Mouse (Mus musculus) cerebellum, adult 9-10 months (tissue): ENCODE results near the gene Pmp22.

Experiments used
- DNase-seq: peaks from one replicate; pipeline ENCODE4 v3.0.0; 2022

Pmp22 gene

GRCm38 (mm10) chr11:63128784-63129183 is at the start of gene Pmp22:
TSS of gene Pmp22 (plus strand) at chr11:63128982.
- no peak for DNase-seq

GRCm38 (mm10) chr11:63084536-63084935 is 44.2 kb upstream of the Pmp22 start:
- no peak for DNase-seq

GRCm38 (mm10) chr11:63088672-63089071 is 40.1 kb upstream of the Pmp22 start:
- DNase-seq, result no peak

GRCm38 (mm10) chr11:63090210-63090609 is 38.6 kb upstream of the Pmp22 start:
- no peak for DNase-seq

DNA sequence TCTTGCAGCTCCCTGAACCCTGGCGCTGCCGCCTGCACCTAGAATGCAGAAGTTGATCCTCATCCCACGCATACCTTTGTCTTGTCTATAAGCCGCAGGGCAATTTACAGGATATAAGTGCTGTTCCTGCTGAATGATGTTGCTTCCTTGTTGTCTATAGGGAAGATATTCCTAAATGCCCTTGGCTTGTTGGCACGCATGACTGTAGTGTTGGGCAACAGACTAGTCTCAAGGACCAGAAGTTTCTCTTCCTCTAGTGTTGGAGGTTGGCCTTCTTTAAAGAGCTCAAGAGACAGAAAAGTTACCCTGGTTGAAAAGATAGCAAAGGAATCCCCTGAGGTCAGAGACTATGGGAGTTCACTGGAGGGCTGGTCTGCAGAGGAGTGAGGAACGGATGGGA is 37.8 kb upstream of the Pmp22 start:
- no peak for DNase-seq

DNA sequence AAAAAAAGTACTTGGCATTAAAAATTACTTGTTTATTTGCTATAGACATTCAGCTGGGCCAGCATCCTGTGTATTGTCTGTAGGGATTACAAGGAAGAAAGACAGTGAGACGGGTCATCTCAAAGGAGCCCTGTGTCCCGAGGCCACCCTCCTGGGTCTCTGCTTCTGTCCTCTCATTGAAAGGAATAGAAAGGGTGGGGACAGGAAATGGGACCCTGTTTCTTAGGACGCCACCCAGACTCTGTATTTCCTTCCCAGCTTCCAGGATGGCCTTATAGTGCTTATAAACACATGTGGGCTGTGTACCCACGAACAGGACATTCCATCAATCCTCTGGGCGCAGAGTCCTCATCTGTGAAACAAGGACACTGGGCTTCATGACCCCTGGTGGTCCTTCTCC is 36.5 kb upstream of the Pmp22 start:
- no peak for DNase-seq

- DNase-seq, result no peak
Observed at GRCm38 (mm10) chr11:63093601-63094000, 35.2 kb upstream of the Pmp22 start.

DNA sequence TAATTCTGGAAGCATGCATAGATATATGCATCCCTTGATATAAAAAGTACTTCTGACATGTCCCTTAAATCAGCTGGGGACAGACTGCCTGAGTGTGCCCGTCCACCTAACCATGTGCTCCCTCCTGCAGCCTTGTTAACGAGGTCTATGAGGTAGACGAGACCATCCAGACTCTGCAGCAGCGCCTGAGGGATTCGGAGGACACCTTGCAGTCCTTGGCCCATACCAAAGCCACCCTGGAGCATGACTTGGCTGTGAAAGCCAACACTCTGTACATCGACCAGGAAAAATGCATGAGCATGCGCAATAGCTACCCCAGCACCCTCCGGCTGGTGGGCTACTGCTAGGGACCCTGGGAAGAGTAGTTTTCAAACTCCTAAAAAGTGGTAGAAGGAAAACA is 34.3 kb upstream of the Pmp22 start:
- no peak for DNase-seq

GRCm38 (mm10) chr11:63098016-63098415 is 30.8 kb upstream of the Pmp22 start:
- no peak for DNase-seq

- DNase-seq, result no peak
Observed at GRCm38 (mm10) chr11:63099390-63099789, 29.4 kb upstream of the Pmp22 start.

DNA sequence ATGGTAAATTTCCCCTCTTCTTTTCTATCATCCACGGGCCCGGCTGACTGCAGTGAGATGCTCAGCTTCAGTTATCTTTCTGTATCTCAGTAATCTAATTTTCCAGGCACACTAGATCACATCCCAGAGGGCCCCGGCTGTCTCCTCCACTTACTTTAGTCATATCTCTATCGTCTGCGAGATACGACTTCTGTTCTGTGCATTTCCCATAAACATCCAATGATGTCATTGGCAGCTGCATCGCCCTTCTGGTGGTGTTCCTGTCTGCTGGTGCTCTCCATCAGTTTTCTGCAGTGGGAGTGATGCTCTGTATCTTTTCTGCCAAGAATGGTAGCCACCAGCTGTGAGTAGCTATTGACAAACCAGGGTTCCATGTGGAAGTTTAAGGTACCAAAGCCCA is 25.5 kb upstream of the Pmp22 start:
- DNase-seq, result no peak

- DNase-seq, result no peak
Observed at GRCm38 (mm10) chr11:63104026-63104425, 24.8 kb upstream of the Pmp22 start.

DNA sequence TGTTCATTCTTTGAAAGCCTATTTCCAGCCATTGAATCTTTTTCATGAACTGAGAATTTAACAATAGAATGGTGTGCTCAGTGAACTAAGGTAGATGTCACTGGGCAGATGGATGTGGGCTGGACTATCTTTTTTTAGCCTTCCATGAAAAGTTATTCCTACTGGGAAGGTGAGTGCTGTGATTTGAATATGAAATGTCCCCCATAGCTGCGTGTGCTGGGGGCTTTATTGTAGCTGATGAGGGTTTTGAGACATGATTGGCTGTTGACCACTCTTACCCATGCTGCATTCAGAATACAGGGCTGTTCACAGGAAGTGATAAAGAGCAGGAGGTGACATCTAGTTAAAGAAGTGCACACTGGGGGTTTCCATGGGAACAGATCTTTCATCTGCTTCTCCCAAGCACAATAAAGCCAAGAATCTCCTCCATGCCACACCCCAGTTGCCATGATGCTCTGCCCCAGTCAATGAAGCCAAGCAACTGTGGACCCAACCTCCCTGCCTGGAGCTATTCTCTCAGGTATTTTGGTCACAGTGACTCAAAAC is 19.5 kb upstream of the Pmp22 start:
- no peak for DNase-seq

DNA sequence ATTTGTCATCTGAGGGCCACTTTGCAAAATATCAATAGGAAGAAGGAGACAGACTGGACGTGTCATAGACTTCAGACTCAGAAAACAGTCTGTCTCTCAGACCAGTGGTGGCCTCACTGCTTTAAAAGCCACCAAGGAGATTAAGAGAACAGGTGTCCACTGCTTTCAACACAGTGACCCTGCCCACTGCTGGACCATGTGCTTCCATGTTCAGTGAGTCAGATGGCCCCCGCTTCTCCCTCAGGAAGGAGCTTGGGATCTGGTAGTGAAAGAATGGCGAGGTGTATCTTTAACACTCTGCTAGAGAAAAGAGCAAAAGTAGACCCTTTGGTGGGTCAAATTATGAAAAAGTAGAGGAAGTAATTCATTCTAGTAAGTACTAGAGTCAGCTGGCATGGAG is 18.5 kb upstream of the Pmp22 start:
- no peak for DNase-seq

DNA sequence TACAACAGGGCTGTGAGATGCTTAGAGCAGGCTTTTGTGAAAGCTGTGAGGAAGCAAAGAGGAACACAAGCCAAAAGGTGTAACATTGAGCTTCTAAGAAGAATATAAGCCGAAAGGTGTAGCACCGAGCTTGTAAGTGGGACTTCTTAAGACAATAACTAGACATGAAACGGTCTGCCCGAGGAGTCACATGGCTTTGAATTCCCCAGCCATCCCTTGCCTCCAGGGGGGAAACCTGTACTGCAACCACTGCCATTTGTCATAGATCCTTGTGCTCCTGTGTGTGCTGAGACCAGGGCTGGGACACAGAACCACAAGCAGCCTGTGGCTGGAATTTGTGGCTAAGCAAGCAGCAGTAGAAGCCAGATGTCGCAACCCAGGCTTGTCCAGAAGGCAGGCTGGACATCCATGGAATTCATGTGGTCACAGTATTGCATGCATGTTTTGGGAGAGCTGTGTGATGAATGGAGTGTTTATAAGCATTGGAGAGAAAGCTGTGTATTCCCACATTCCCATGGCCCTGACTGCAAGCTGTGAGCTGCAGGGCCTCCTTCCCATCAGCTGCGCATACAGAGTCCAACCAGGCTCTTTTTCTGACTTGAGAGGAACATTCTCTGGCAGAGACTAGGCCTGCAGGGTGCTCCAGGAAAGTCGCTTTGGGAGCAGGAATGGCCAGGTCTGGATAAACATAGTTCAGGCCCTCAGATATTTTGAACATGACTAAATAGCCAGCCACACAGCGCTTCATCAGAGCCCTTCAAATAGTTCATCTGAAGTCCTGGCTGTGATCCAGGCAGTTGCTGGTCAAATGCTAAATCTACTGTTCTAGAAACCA is 13.8 kb upstream of the Pmp22 start:
- no peak for DNase-seq

DNA sequence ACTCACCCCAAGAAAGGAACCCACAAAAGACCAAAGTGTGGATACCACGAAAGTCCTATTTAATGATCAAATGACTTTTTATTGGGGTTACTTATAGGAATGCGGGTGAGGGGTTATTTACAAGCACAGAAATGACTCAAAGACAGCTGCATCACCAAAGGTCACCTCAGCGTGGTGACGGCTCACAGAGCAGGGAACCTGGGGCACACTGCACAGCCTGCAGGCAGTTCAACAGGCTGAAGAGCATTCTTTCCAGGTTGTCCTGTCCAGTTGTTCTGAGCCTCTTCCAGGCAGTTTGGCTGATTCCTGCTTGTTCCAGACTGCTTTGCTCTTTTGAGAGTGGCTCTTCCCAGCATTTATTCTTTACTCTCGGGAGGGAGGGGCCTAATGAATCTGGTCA is 12.1 kb upstream of the Pmp22 start:
- DNase-seq, result no peak

DNA sequence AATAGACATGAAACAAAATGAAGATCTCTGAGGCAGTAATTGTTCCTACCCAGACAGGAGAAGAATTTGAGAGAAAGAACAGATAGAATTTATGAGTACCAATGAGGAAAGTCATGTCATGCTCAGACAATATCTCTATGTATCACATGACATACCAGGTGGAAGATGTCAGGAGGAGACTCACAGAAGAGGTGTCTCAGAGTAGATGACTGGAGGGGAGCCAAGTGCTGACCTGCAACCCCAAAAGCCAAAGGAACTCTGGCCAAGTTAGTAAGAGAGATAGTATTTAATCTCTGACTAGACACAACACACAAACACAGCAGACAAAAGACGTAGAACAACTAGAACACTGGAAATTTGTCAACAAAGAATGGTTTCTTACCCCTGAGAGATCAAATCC is 11.5 kb upstream of the Pmp22 start:
- DNase-seq, result no peak

DNA sequence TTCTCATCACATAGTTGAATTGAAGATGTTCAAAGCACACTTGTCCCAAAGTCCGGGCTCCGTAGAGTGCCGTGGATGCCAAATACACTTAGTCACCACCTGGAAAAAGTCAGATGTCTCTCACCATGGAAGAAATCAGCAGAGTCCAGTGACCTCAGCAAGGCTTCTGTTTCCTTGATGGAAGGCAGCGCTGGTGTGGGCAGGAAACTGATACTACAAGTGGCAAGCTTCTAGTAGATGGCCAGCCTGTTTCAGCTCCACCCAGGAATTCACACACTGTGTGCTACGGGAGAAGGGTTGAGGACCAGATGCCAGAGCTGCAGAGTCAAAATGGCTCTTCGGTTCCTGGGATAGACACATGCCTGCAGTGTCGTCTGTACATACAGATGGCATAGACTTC is 9.0 kb upstream of the Pmp22 start:
- no peak for DNase-seq

DNA sequence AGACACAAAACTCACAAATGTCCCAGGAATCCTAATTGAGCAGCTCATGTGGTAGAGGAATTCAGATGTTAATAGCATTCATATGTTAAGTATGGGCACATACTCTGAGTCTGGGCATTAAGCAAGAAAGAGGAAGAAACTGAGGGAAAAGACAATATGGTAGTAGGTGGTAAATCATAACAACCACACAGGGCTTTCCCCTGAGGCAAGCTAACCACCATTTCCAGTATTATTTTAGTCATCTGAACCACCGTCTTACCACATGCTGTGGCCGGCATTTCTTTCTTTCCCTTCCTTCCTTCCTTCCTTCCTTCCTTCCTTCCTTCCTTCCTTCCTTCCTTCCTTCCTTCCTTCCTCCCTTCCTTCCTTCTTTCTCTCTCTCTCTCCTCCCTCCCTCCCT is 6.5 kb upstream of the Pmp22 start:
- no peak for DNase-seq

DNA sequence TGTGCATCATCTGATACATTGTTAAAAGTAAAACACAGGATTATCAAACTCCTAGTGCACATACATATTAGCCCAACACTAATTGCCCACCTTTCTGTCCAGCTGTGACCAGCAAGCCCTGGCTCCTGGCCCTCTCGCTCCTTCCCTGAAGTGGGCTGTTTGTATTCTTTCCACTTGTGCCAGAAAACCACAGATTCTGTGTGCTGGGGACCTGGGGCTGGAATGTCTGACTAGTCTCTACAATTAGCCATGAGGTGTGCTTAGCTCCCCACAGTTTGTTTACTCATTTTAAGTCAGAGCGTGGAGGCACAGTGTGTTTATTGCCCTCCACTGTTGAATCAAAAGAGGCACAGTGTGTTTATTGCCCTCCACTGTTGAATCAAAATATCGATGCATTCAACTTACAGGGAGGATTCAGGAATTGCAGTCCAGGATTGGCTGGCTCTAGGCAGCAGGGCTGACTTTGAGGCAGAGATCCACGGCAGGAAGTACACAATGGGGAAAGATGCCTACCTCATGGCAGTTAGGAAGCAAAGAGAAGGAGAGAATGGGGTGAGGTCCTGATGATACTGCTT is 5.9 kb upstream of the Pmp22 start:
- no peak for DNase-seq

GRCm38 (mm10) chr11:63124316-63124715 is 4.5 kb upstream of the Pmp22 start:
- no peak for DNase-seq

DNA sequence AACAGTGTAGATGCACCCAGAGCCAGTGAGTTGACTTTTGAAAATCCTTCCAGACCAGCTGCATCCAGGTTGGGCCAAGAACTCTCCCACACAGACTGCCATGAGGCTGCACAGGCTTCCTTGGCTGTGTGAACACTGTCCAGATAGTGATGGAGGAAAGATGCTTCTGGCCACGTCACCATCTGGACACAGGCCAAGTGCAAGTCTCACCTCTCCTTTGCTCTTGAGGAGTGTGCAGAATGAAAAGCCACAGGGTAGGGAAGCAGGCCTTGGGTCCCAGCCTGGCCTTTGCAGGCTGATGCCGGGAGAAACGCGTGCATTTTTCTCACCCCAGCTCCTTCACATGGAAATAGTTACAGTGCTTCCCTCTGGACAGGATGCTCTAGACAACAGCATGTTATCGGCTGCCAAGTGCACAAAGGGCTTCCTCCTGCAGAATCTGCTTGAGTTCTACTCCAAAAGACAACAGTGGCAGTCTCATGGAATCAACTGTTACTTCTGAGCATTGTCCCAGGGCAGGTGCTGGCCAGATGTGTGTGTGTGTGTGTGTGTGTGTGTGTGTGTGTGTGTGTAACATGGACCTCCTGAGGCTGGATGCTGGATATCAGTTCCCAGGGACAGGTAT is 2.8 kb upstream of the Pmp22 start:
- DNase-seq, result no peak

DNA sequence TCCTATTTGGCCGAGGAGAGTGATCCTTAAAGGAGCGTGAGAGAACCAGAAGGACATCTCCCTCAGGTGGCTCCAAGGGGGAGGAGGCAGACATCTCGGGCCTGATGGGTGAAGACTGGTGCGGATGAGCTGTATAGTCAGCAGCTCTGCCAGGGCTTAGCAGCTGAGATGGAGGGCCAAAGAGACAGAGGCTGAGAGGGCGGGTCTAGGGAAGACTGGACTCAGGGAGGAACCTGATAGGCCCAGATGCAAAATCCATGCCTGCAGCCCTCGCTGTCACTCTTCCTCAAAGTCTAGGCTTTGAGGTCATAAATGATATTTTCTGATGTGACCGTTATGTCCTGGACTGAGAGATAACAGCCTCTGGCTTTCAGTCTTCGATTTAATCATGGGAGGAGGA is 1.8 kb upstream of the Pmp22 start:
- DNase-seq, result no peak

- DNase-seq, result no peak
Observed at GRCm38 (mm10) chr11:63127513-63127912, 1.3 kb upstream of the Pmp22 start.
